Mouse (Mus musculus) cerebellum, adult 2 months (tissue): Measurements from ENCODE around the gene Rtn4r.
A peak's percentile ranks its signal among the peaks of the same experiment; 100 is the strongest.

Source experiments
- CTCF ChIP-seq: fragments of 200-500 bp; IDR thresholded peaks from 2 replicates; pipeline ENCODE4 v1.5.1; 2011; ENCODE audit warnings: low read depth, mild to moderate bottlenecking, control low read depth, low read length, moderate library complexity, borderline replicate concordance; ENCODE audit not compliant: insufficient read depth
- POLR2A ChIP-seq: fragments of 200-500 bp; IDR thresholded peaks from 2 replicates; pipeline ENCODE4 v1.6.1; 2011; ENCODE audit warnings: low read length, control low read depth, borderline replicate concordance; ENCODE audit not compliant: insufficient read depth

GRCm38 (mm10) chr16:18108221-18108966, 19.0 kb upstream of the Rtn4r start:
- peak; percentile 100 for TF ChIP-seq CTCF
- no peak for TF ChIP-seq POLR2A
